Mouse (Mus musculus): Measurements from ENCODE around the gene Psmd12.
A peak's percentile ranks its signal among the peaks of the same experiment; 100 is the strongest.
"Not testable (repeated sequence)": the region's sequence is repeated elsewhere in the genome, so short reads cannot be mapped to it uniquely, and the experiment has no call there.

Psmd12 gene

GRCm38 (mm10) chr11:107463251-107463681 is 16.0 kb upstream of the Psmd12 start:
- DNase-seq, result peak; percentile 68 to 77

- peak; percentile 52 to 62 for DNase-seq
Observed at GRCm38 (mm10) chr11:107464141-107464540, 15.1 kb upstream of the Psmd12 start.

GRCm38 (mm10) chr11:107465041-107465440 is 14.2 kb upstream of the Psmd12 start:
- DNase-seq, result no peak

- peak in 1 of 2 experiments; percentile 32 for DNase-seq
Observed at GRCm38 (mm10) chr11:107465969-107466368, 13.3 kb upstream of the Psmd12 start.

- DNase-seq, result peak; percentile 53 to 67
Observed at GRCm38 (mm10) chr11:107466611-107467391, 12.5 kb upstream of the Psmd12 start.

- no peak for DNase-seq
Observed at GRCm38 (mm10) chr11:107468252-107469030, 10.8 kb upstream of the Psmd12 start.

GRCm38 (mm10) chr11:107469031-107469522 is 10.2 kb upstream of the Psmd12 start:
- DNase-seq, result peak; percentile 77 to 88

GRCm38 (mm10) chr11:107469523-107470371 is 9.5 kb upstream of the Psmd12 start:
- DNase-seq, result peak; percentile 61 to 81

- peak; percentile 90 to 93 for DNase-seq
Observed at GRCm38 (mm10) chr11:107470521-107471041, 8.7 kb upstream of the Psmd12 start, which contains the start of gene Pitpnc1. Gene Pitpnc1 (minus strand): TSS chr11:107470699.

GRCm38 (mm10) chr11:107471071-107471720 is 8.1 kb upstream of the Psmd12 start:
- DNase-seq, result no peak

- no peak for DNase-seq
Observed at GRCm38 (mm10) chr11:107472304-107472703, 7.0 kb upstream of the Psmd12 start.

- peak; percentile 66 to 72 for DNase-seq
Observed at GRCm38 (mm10) chr11:107473137-107473820, 6.0 kb upstream of the Psmd12 start.

- no peak for DNase-seq
Observed at GRCm38 (mm10) chr11:107479862-107480203, 549 bp downstream of the Psmd12 start.

GRCm38 (mm10) chr11:107484341-107484740 is 5.1 kb downstream of the Psmd12 start:
- DNase-seq, result no peak

- peak in 1 of 2 experiments; percentile 13 for DNase-seq
Observed at GRCm38 (mm10) chr11:107502801-107503200, 23.5 kb downstream of the Psmd12 start.

- not testable (repeated sequence) for DNase-seq
Observed at GRCm38 (mm10) chr11:107504364-107504763, 25.1 kb downstream of the Psmd12 start.

GRCm38 (mm10) chr11:107506260-107506659 is 27.0 kb downstream of the Psmd12 start:
- peak; percentile 14 to 56 for DNase-seq

GRCm38 (mm10) chr11:107509631-107510338 is 30.5 kb downstream of the Psmd12 start:
- peak; percentile 16 to 33 for DNase-seq

GRCm38 (mm10) chr11:107510362-107511269 is 31.3 kb downstream of the Psmd12 start:
- peak; percentile 42 to 47 for DNase-seq

All from kidney, postnatal 36 days (tissue).